ENCODE assay signal across 7 mouse cellular contexts in the genomic region with DNA sequence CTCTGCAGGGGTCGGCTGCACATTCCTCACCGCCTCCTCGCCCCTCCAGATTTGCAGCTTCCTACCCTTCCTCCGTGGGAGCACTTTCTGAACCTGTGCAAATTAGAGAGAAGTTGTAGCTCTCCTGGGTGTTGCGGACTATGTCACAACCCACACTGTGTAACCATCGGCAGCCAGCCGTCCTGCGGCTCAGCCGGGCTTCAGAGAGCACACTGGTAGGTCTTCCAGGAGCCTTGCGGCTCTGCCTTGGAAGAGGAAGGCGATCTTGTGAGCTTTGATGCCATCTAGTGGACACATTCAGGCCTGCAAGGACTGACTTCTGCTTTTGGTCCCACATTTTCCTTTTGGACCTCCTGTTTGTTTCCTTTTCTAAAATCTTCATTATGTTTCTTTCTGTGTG. TPM values are rescaled to one million over a fixed set of nuclear protein-coding genes. Genes with fewer than 3 reads are reported as not detected.
DNase-seq lines count a peak whose midpoint lies in the region; ATAC-seq and TF ChIP-seq lines count a peak whose summit lies in the region.

No protein-coding gene starts in this region.

- peak overlapping the region; percentile 59 for H3K4me3 ChIP-seq in limb, embryonic 10.5 days
- peak overlapping the region; percentile 47 for H3K4me3 ChIP-seq in midbrain, embryonic 13.5 days (replicated peaks)
- peak overlapping the region; percentile 40 for H3K4me3 ChIP-seq in small intestine, adult 2 months (ENCODE audit: low read depth, low read length)

- peak overlapping the region; percentile 65 for H3K9ac ChIP-seq in midbrain, embryonic 13.5 days (replicated peaks)

- TF ChIP-seq CTCF in small intestine, adult 2 months (IDR thresholded peaks at IDR 0.05; ENCODE audit: extremely low read depth, insufficient read length, insufficient replicate concordance, low read depth, low read length) = peak; percentile 74; the same call in 1 of the 2 replicates

- WGBS in limb, embryonic 10.5 days = 1% methylated on average over 11 of the region's 11 CpGs
- WGBS in midbrain, embryonic 13.5 days = under 1% methylated on average over 11 of the region's 11 CpGs
- 8% methylated on average over 11 of the region's 11 CpGs for WGBS in small intestine, adult 2 months

- H3K27ac ChIP-seq in limb, embryonic 10.5 days = peak overlapping the region; percentile 68
- H3K27ac ChIP-seq in midbrain, embryonic 13.5 days = no peak overlapping the region
- no peak overlapping the region for H3K27ac ChIP-seq in small intestine, adult 2 months (ENCODE audit: insufficient read depth, low read depth, low read length)

- H3K4me1 ChIP-seq in limb, embryonic 10.5 days = peaks cover 24% of the 10 kb centered on the region
- peaks cover 21% of the 10 kb centered on the region for H3K4me1 ChIP-seq in midbrain, embryonic 13.5 days (replicated peaks)
- peaks cover 34% of the 10 kb centered on the region for H3K4me1 ChIP-seq in small intestine, adult 2 months (ENCODE audit: control insufficient read depth, insufficient read depth, insufficient read length, low read length)

- H3K36me3 ChIP-seq in limb, embryonic 10.5 days = no peaks in the 10 kb centered on the region
- no peaks in the 10 kb centered on the region for H3K36me3 ChIP-seq in midbrain, embryonic 13.5 days
- H3K36me3 ChIP-seq in small intestine, adult 2 months (ENCODE audit: control insufficient read depth, insufficient read depth, low read length) = no peaks in the 10 kb centered on the region

- peak; percentile 89 for DNase-seq in adrenal gland, postnatal 10 days
- DNase-seq in embryo, embryonic 9.5 days (ENCODE audit: extremely low spot score) = peak; percentile 84
- peak; percentile 97 for DNase-seq in heart, adult 11 months
- peak; percentile 78 for DNase-seq in kidney, adult 11 months
- DNase-seq in limb, embryonic 10.5 days (ENCODE audit: low spot score) = peak; percentile 87

- H3K4me2 ChIP-seq in midbrain, embryonic 13.5 days (replicated peaks) = peak overlapping the region; percentile 81

- peaks cover 10% of the 10 kb centered on the region for H3K27me3 ChIP-seq in limb, embryonic 10.5 days (ENCODE audit: low read depth, poor library complexity, severe bottlenecking)
- no peaks in the 10 kb centered on the region for H3K27me3 ChIP-seq in midbrain, embryonic 13.5 days
- H3K27me3 ChIP-seq in small intestine, adult 2 months (ENCODE audit: control insufficient read depth, insufficient read depth, low read length) = no peaks in the 10 kb centered on the region

- TF ChIP-seq POLR2A in small intestine, adult 2 months (IDR thresholded peaks at IDR 0.05; ENCODE audit: low read depth, low read length) = no peak

- H3K9me3 ChIP-seq in limb, embryonic 10.5 days (replicated peaks) = no peaks in the 10 kb centered on the region
- H3K9me3 ChIP-seq in midbrain, embryonic 13.5 days = no peaks in the 10 kb centered on the region

- peak; percentile 84 for ATAC-seq in midbrain, embryonic 13.5 days

RNA-seq across cellular contexts. Expression of a gene that starts 38.0 kb away (rescaled TPM):
- total RNA-seq in adrenal gland, postnatal 10 days (2021) = 10 to 100 TPM; 38.9 to 40.6 TPM
- polyA plus RNA-seq in limb, embryonic 10.5 days (2016; fragmentation: Nextera tagmentation; extraction: Ambion mirVana) = 17.0 and 19.2 TPM in 2 replicates
- polyA plus RNA-seq in midbrain, embryonic 13.5 days (2015; fragmentation: Nextera tagmentation; extraction: Ambion mirVana) = 21.7 and 24.6 TPM in 2 replicates
- polyA plus RNA-seq in small intestine, adult 2 months (2012; rRNA removed) = 5.5 and 10.7 TPM in 2 replicates

RNA-seq across cellular contexts. Expression of a gene that starts 49.9 kb away (rescaled TPM):
- 100 to 1,000 TPM; 809 to 834 TPM for total RNA-seq in adrenal gland, postnatal 10 days (2021)
- 2,611 and 2,929 TPM in 2 replicates for polyA plus RNA-seq in limb, embryonic 10.5 days (2016; fragmentation: Nextera tagmentation; extraction: Ambion mirVana)
- polyA plus RNA-seq in midbrain, embryonic 13.5 days (2015; fragmentation: Nextera tagmentation; extraction: Ambion mirVana) = 4,178 and 4,302 TPM in 2 replicates
- 156 and 262 TPM in 2 replicates for polyA plus RNA-seq in small intestine, adult 2 months (2012; rRNA removed)
